Mouse (Mus musculus) C2C12 (cell line): ENCODE measurements at regions not wholly inside any gene's neighbourhood (a gene's known extent, or its start where the extent isn't known, plus 50 kb on each side); places are given as distances from the start of the nearest gene placed in this dataset.
"Not testable (repeated sequence)": the region's sequence is repeated elsewhere in the genome, so short reads cannot be mapped to it uniquely, and the experiment has no call there.

Source experiments
- H3K27me3 ChIP-seq: one replicate; pipeline ENCODE4 v1.6.1; 2011; ENCODE audit not compliant: control insufficient read depth, insufficient read depth, insufficient read length
- H3K36me3 ChIP-seq: one replicate; pipeline ENCODE4 v1.6.1; 2011; ENCODE audit not compliant: control insufficient read depth, insufficient read depth
- H3K4me3 ChIP-seq: one replicate; pipeline ENCODE4 v1.5.1; 2011; ENCODE audit warnings: mild to moderate bottlenecking, control low read depth; ENCODE audit not compliant: poor library complexity, insufficient read depth, severe bottlenecking
- H3K79me2 ChIP-seq: one replicate; pipeline ENCODE4 v1.6.1; 2011; ENCODE audit not compliant: control insufficient read depth, insufficient read depth
- H3K79me3 ChIP-seq: one replicate; pipeline ENCODE4 v1.6.1; 2011; ENCODE audit warnings: low read depth, control low read depth
- H3ac ChIP-seq: one replicate; pipeline ENCODE3; 2011; ENCODE audit warnings: low read depth; ENCODE audit not compliant: control insufficient read depth, insufficient read length
- CEBPB ChIP-seq: IDR thresholded peaks from one replicate; pipeline ENCODE4 v1.6.1; 2011; ENCODE audit warnings: low read depth, mild to moderate bottlenecking, control low read depth, moderate library complexity
- CTCF ChIP-seq: IDR thresholded peaks from one replicate; pipeline ENCODE4 v1.5.1; 2011; ENCODE audit not compliant: control insufficient read depth, insufficient read depth, insufficient read length
- FOSL1 ChIP-seq: IDR thresholded peaks from one replicate; pipeline ENCODE4 v1.8.0; 2011; ENCODE audit warnings: mild to moderate bottlenecking, low read length; ENCODE audit not compliant: poor library complexity, insufficient read depth, severe bottlenecking
- MAX ChIP-seq: IDR thresholded peaks from one replicate; pipeline ENCODE4 v1.6.1; 2011; ENCODE audit warnings: mild to moderate bottlenecking, control low read depth
- MYOD1 ChIP-seq: IDR thresholded peaks from one replicate; pipeline ENCODE4 v1.6.1; 2011; ENCODE audit warnings: low read depth; ENCODE audit not compliant: control insufficient read depth, insufficient read length
- MYOG ChIP-seq: IDR thresholded peaks from one replicate; pipeline ENCODE4 v1.6.1; 2011; ENCODE audit not compliant: control insufficient read depth, insufficient read length; ENCODE audit errors: extremely low read depth
- USF1 ChIP-seq: IDR thresholded peaks from one replicate; pipeline ENCODE4 v1.6.1; 2011; ENCODE audit warnings: low read depth, mild to moderate bottlenecking, control low read depth, moderate library complexity

DNA sequence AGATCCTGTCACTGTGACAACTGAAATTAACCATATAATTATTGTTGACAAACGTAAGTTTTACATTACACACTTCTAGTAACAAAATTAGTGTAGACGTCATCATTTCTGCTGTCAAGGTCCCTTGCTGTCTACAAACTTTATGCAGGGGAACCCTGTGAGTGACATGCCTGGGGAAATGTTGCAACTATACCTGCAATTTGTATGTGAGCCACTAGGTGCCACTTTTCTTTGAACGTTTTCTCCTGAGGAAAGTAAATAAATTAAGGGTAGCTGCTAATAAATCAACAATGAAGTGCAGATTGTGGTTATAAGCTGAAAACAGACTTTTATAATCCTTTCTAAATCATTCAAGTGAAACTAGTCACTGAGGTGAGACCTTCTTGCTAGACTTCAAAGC lies 457.3 kb upstream of the Ercc4 start:
- H3K27me3 ChIP-seq = no peaks in the 10 kb centered on the region
- H3K4me3 ChIP-seq = no peak overlapping the region
- H3K79me3 ChIP-seq = no peaks in the 10 kb centered on the region
- H3K79me2 ChIP-seq = no peaks in the 10 kb centered on the region
- H3ac ChIP-seq = no peak overlapping the region
- no peaks in the 10 kb centered on the region for H3K36me3 ChIP-seq
- TF ChIP-seq MYOG (no peak), FOSL1 (no peak), MYOD1 (no peak), USF1 (no peak)

DNA sequence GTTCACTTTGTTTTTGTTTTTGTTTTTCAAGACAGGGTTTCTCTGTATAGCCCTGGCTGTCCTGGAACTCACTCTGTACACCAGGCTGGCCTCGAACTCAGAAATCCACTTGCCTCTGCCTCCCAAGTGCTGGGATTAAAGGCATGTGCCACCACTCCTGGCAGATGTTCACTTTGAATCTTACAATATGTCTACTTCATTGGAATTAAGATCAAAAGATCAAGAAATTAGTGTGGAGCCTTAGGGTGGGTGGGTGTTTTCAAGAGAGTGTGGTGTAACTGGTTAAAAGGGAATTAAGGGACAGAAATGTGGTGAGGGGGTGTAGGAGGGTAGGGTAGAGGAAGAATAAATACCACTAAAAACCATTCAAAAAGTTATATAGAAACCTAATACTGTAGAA lies 435.8 kb upstream of the Ercc4 start:
- H3K27me3 ChIP-seq, H3K4me3 ChIP-seq, H3K79me2 ChIP-seq, H3K79me3 ChIP-seq, H3K36me3 ChIP-seq, H3ac ChIP-seq: not testable (repeated sequence)

DNA sequence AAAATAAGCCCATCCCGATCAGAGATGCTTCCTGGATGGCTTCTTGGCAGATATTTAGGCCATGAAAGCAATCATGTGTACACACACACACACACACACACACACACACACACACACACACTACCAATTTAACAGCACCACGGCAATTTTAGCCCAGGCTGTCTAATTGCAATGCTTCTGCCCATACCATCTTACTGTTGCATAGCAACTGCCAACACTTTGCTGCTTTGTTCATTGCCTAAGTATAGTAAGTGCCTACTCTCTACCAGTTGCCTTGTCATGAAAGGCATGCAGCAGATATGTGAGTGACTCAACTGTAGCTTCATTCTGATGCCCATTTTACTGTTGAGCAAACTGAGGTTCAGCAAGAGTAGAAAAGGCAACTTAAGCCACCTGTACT lies 428.0 kb upstream of the Ercc4 start:
- H3K79me3 ChIP-seq = no peaks in the 10 kb centered on the region
- H3ac ChIP-seq = no peak overlapping the region
- H3K79me2 ChIP-seq = no peaks in the 10 kb centered on the region
- H3K36me3 ChIP-seq = no peaks in the 10 kb centered on the region
- TF ChIP-seq CTCF = no peak
- TF ChIP-seq MYOG = no peak
- no peak for TF ChIP-seq MYOD1
- no peak for TF ChIP-seq USF1
- TF ChIP-seq FOSL1 = no peak
- TF ChIP-seq CEBPB = no peak
- TF ChIP-seq MAX = no peak
- H3K4me3 ChIP-seq = no peak overlapping the region
- no peaks in the 10 kb centered on the region for H3K27me3 ChIP-seq

DNA sequence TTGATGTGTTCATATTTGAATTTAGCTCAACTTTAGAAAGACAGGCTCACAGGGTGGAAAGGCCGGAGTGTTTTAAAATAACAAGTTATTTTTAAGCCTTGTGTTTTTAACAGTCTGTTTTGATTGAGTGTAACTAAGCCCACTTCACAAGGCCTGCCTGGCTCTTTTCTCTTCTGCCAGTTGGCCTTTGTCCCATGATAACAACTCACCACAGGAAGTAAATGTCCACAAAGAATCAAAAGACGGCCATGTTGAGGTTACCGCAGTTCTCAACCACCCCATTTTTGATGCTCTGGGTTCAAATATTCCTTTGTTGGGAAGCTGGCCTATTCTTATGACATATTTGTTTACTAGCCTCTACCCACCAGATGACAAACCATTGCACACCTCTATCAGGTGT lies 423.7 kb upstream of the Ercc4 start:
- H3K36me3 ChIP-seq = no peaks in the 10 kb centered on the region
- H3K4me3 ChIP-seq = no peak overlapping the region
- no peak for TF ChIP-seq CEBPB
- no peak for TF ChIP-seq FOSL1
- TF ChIP-seq MYOG = no peak
- no peak for TF ChIP-seq MYOD1
- no peak for TF ChIP-seq USF1
- TF ChIP-seq MAX = no peak
- no peak for TF ChIP-seq CTCF

DNA sequence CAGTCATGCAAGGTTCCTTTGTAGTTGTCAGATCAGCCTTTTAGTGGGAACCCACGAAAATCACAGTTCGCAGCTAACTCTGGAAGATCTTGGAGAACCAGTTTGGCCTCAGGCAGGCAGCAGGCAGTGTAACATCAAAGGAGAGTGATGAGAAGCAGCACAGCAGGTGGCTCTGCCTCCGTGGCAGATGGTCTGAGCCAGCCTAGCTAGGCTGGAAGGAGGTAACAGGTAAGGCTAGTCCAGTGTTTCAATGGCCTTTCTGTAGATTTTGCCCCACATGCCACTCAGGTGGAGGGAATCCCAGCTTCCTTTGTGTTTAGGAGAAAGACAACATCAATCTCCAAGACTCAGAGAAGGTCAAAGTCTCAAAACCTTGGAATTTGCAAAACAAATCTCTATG lies 417.7 kb upstream of the Ercc4 start:
- Histone ChIP-seq H3K79me2 (no peaks in the 10 kb centered on the region), H3K79me3 (no peaks in the 10 kb centered on the region), H3K4me3 (no peak overlapping the region), H3ac (no peak overlapping the region), H3K36me3 (no peaks in the 10 kb centered on the region), H3K27me3 (no peaks in the 10 kb centered on the region)
- TF ChIP-seq CEBPB (no peak), FOSL1 (no peak)

More for the DNA sequence above, 423.7 kb upstream of the Ercc4 start:
- H3ac ChIP-seq = no peak overlapping the region
- no peaks in the 10 kb centered on the region for H3K27me3 ChIP-seq
- no peaks in the 10 kb centered on the region for H3K79me2 ChIP-seq
- H3K79me3 ChIP-seq = no peaks in the 10 kb centered on the region

DNA sequence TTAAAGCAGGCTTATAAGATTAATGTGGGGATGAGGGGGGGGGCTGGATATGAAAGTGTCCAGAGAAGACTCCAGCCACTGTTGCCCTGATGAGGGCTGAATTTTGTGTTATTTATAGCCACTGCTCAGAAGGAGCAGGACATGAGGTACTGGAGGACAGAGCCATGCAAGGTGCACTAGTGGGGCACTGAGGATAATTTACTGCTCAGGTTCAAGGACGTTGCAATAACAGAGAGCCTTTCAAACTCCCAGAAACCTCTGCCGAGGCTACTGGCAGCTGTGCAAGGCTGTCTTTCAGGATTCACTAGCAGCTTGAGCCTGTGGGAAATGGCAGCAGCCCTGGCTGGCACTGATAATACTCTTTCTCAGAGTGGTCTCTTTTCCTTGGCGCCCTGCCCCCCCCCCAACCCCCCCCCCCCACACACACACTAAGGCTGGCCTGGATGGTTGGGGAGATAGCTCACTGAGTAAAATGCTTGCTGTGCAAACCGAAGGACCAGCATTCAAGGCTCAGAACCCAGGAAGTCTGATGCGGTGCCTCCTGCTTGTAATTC lies 416.7 kb upstream of the Ercc4 start:
- H3K79me3 ChIP-seq = no peaks in the 10 kb centered on the region
- TF ChIP-seq CTCF (no peak), CEBPB (no peak), MAX (no peak), MYOG (no peak), MYOD1 (no peak), USF1 (no peak), FOSL1 (no peak)
- no peak overlapping the region for H3K4me3 ChIP-seq
- H3K79me2 ChIP-seq = no peaks in the 10 kb centered on the region
- no peaks in the 10 kb centered on the region for H3K36me3 ChIP-seq
- no peak overlapping the region for H3ac ChIP-seq
- H3K27me3 ChIP-seq = no peaks in the 10 kb centered on the region

DNA sequence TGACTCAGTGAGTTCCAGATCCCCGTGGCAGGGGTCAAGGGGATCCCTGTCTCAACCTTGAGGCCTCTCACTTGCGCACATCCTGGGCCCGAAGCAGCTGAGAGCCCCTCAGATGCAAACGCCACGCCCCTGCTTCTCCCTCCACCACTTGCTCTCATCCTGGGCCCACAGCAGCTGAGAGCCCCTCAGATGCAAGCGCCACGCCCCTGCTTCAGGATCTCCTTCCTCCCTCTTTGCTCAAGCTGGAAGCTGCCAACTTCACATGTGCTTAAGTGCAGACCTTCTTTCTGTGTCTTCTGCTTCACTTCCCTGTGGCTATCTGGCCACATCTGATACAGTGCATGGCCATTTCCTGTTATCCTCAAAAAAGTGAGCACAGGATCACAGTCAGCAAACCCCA lies 416.1 kb upstream of the Ercc4 start:
- Histone ChIP-seq H3K79me3 (no peaks in the 10 kb centered on the region), H3K4me3 (no peak overlapping the region), H3K36me3 (no peaks in the 10 kb centered on the region), H3ac (no peak overlapping the region), H3K27me3 (no peaks in the 10 kb centered on the region), H3K79me2 (no peaks in the 10 kb centered on the region)
- TF ChIP-seq CEBPB (no peak), MYOG (no peak), FOSL1 (no peak), CTCF (no peak), MYOD1 (no peak), USF1 (no peak), MAX (no peak)
